Mouse (Mus musculus) forebrain, embryonic 10.5 days (tissue): ENCODE measurements around the gene Psmb8. TPM values are rescaled to one million over a fixed set of nuclear protein-coding genes. Genes with fewer than 3 reads are reported as not detected.
A peak's percentile ranks its signal among the peaks of the same experiment; 100 is the strongest.

ENCODE experiments used
- DNase-seq: peaks from one replicate; pipeline ENCODE4 v3.0.0-alpha.2; 2017; ENCODE audit warnings: low spot score; ENCODE audit errors: extremely low spot score
- H3K27ac ChIP-seq: fragments of 300-500 bp; sonication (generic); 2 replicates; pipeline ENCODE4 v1.5.1; 2016; ENCODE audit warnings: mild to moderate bottlenecking
- H3K27me3 ChIP-seq: fragments of 300-500 bp; sonication (generic); 2 replicates; pipeline ENCODE4 v1.6.1; 2016; ENCODE audit warnings: mild to moderate bottlenecking; ENCODE audit not compliant: poor library complexity, severe bottlenecking
- H3K36me3 ChIP-seq: fragments of 300-500 bp; sonication (generic); replicated peaks from 2 replicates; pipeline ENCODE4 v1.6.1; 2016; ENCODE audit warnings: mild to moderate bottlenecking, moderate library complexity
- H3K4me1 ChIP-seq: fragments of 300-500 bp; sonication (generic); 2 replicates; pipeline ENCODE4 v1.6.1; 2016
- H3K4me3 ChIP-seq: fragments of 300-500 bp; sonication (generic); 2 replicates; pipeline ENCODE4 v1.5.1; 2016; ENCODE audit warnings: mild to moderate bottlenecking, moderate library complexity
- H3K9me3 ChIP-seq: fragments of 300-500 bp; sonication (generic); 2 replicates; pipeline ENCODE4 v1.6.1; 2016; ENCODE audit warnings: mild to moderate bottlenecking, moderate library complexity
- WGBS: fragments of 180-500 bp; shearing (Covaris S2); methylation state at CpG from one replicate; pipeline ENCODE4 v1.1.7; 2016; 5-methylcytosine and 5-hydroxymethylcytosine counted together
- polyA plus RNA-seq: library from polyadenylated mRNA; unstranded; fragments of >200 nt; fragmentation: Nextera tagmentation; extraction: Ambion mirVana; gene quantifications from 2 replicates; pipeline ENCODE4 v1.2.1, GENCODE M21; 2016

Psmb8 gene
- polyA plus RNA-seq, 1 experiment from 2014 or later = 1.2 TPM

DNA sequence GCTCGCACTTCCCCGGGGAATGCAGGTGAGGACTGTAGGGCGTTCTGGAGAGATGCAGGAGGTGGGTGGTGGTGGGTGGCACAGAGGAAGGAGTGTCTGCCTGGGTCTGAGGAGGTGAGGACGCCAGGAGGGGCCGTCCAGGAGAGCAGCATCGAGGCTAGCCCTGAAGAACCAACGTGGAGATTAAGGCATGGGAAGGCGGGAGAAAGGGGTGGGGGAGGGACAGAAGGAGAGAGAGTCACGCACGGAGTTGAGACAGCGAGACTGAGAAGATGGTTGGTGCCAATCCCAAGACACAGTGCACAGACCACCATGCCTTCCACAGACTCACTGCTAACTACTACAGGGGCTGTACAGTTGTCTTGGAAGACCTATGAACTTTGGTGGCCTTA lies 996 bp downstream of the Psmb8 start:
- Histone ChIP-seq H3K9me3 (no peaks in the 10 kb centered on the region), H3K4me1 (peaks cover 22% of the 10 kb centered on the region), H3K27ac (no peak overlapping the region), H3K4me3 (peak overlapping the region; percentile 44), H3K27me3 (peaks cover 94% of the 10 kb centered on the region), H3K36me3 (no peaks in the 10 kb centered on the region)
- DNase-seq = no peak
- WGBS = 9% methylated on average over 11 of the region's 11 CpGs

DNA sequence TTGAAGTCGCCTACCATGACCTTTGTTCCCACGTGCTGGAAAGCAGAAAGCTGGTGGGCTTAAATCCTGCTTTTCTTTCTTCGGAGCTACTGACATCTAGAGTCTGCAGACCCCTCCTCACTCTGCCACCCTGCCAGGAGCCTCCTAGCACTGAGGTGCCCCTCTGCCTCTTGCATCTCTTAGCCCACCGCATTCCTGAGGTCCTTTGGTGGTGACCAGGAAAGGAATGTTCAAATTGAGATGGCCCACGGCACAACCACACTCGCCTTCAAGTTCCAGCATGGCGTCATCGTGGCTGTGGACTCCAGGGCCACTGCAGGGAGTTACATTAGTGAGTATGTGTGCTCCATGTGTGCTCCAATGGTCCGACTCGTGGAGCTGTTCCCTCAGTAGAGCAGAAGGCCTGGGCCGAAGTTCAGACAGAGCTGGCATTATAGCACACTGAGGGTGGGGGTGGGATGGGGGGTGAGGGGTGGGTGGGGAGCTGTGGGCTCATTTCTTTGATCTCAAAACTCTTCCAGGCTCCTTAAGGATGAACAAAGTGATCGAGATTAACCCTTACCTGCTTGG lies 1.6 kb downstream of the Psmb8 start:
- Histone ChIP-seq H3K4me1 (peaks cover 22% of the 10 kb centered on the region), H3K9me3 (no peaks in the 10 kb centered on the region), H3K36me3 (no peaks in the 10 kb centered on the region), H3K4me3 (no peak overlapping the region), H3K27ac (no peak overlapping the region), H3K27me3 (peaks cover 93% of the 10 kb centered on the region)
- no peak for DNase-seq
- WGBS = 64% methylated on average over 12 of the region's 12 CpGs

DNA sequence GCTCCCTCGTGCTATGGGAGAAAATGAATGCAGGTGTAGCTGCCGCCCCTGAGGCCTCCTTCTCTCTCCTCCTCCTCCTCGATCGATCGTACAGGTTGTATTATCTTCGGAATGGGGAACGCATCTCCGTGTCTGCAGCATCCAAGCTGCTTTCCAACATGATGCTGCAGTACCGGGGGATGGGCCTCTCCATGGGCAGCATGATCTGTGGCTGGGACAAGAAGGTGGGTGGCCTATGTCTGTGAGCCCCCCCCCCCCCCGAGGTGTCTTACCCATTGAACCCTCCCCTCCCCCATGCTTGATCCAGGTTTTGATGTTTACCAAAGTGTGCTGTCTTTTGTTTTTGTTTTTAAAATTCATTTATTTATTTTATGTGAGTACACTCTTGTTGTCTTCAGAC lies 2.5 kb downstream of the Psmb8 start:
- DNase-seq = no peak
- Histone ChIP-seq H3K27me3 (peaks cover 92% of the 10 kb centered on the region), H3K4me3 (no peak overlapping the region), H3K36me3 (no peaks in the 10 kb centered on the region), H3K4me1 (peaks cover 30% of the 10 kb centered on the region), H3K27ac (no peak overlapping the region), H3K9me3 (no peaks in the 10 kb centered on the region)
- 85% methylated on average over 10 of the region's 10 CpGs for WGBS

DNA sequence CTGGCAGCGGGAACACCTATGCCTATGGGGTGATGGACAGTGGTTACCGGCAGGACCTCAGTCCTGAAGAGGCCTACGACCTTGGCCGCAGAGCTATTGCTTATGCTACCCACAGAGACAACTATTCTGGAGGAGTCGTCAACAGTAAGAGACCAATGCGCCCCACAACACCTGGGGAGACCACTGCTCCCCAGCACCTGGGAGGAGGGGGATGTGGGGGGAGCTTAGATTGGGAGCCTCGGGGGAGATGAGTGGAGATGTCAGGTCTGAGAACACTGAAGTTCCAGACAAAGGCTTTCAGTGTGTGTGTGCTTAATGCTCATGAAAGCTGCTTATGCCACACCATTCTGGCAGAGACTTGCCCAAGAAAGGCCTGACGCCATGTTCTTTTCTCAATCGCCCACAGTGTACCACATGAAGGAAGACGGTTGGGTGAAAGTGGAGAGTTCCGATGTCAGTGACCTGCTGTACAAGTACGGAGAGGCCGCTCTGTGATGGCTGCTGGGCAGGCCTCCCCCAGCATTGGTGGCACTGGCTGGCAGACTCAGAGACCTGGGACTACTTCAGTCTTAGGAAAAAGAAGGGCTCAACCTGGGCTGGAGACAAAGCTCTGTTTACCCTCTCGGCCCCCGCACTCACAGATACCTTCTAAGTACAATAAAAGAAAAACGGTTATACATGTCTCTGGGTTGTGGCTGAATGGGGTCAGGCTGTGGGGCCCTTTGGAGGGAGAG lies 3.4 kb downstream of the Psmb8 start:
- 88% methylated on average over 16 of the region's 16 CpGs for WGBS
- no peak for DNase-seq
- Histone ChIP-seq H3K4me1 (peaks cover 36% of the 10 kb centered on the region), H3K36me3 (no peaks in the 10 kb centered on the region), H3K4me3 (no peak overlapping the region), H3K27ac (no peak overlapping the region), H3K27me3 (peaks cover 92% of the 10 kb centered on the region), H3K9me3 (no peaks in the 10 kb centered on the region)

DNA sequence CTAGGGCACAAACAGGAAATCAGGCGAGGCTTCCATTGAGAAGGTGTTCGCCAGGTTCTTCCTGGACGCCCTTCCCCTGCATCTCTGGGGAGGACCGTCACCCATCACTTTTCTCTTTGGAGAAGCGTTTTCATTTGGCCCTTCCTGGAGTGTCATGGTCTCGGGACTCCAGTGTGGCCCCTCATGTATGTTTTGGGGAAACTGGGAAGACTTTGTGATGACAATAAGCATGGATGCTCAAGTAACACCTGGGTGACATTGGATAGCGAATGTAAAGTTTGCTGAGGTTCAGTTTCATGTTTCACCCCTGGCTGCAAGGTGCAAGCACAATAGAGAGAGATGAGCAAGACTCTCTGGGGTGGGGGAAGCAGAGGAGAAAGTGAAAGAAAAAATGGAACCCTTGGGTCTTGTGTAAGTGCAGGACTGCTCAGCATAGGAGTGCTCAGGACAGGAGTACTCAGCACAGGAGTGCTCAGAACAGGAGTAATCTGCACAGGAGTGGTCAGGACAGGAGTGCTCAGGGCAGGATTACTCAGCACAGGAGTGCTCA lies 4.1 kb downstream of the Psmb8 start:
- H3K27ac ChIP-seq = no peak overlapping the region
- peaks cover 92% of the 10 kb centered on the region for H3K27me3 ChIP-seq
- H3K36me3 ChIP-seq = no peaks in the 10 kb centered on the region
- no peak overlapping the region for H3K4me3 ChIP-seq
- 67% methylated on average over 7 of the region's 7 CpGs for WGBS
- no peak for DNase-seq
- peaks cover 33% of the 10 kb centered on the region for H3K4me1 ChIP-seq
- H3K9me3 ChIP-seq = no peaks in the 10 kb centered on the region

DNA sequence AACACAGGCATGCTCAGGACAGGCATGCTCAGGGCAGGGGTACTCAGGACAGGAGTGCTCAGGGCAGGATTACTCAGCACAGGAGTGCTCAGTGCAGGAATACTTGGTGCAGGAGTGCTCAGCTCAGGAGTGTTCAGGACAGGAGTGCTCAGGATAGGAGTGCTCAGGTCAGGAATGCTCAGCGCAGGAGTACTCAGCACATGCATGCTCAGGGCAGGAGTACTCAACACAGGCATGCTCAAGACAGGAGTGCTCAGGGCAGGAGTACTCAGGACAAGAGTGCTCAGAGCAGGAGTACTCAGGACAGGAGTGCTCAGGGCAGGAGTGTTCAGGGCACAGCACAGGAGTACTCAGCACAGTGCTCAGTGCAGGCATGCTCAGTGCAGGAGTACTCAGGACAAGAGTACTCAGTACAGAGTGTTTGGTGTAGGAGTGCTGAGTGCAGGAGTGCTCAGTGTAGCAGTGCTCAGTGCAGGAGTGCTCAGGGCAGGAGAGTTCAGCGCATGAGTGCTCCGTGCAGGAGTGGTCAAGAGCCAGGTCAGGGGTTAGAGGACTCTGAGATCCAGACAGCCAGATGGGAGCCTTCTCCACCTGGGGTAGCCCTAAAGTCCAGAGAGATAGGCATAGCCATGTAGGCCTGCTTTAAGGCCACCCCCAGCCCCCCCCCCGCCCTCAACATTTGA lies 5.4 kb downstream of the Psmb8 start:
- Histone ChIP-seq H3K27ac (no peak overlapping the region), H3K9me3 (no peaks in the 10 kb centered on the region), H3K36me3 (no peaks in the 10 kb centered on the region), H3K4me3 (no peak overlapping the region), H3K4me1 (peaks cover 20% of the 10 kb centered on the region), H3K27me3 (peaks cover 89% of the 10 kb centered on the region)
- WGBS = 84% methylated on average over 4 of the region's 4 CpGs
- no peak for DNase-seq

DNA sequence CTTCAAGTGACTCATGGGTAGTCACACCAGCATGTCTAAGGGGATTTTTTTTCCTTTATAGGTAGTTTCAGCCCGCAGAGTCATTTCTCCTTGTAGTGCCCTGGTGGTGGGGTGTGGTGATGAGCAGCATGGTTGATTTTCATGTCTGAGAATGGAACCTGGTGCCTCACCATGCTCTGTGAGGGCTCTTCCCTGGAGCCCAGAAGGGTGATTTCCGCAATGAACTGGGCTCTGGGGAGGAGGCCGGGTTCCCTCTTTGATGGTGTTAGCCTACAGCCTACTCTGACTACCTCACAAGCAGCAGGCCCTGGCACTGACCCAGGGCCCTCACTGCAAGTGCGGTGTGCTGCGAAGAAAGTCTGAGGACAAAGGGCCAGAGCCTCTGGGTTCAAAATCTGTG lies 5.9 kb downstream of the Psmb8 start, which contains the start of gene Tap2:
Tap2 (plus strand) TSS at position 84 of the 400 bp plus-strand sequence.
- no peaks in the 10 kb centered on the region for H3K9me3 ChIP-seq
- 64% methylated on average over 5 of the region's 5 CpGs for WGBS
- H3K36me3 ChIP-seq = no peaks in the 10 kb centered on the region
- H3K4me1 ChIP-seq = peaks cover 14% of the 10 kb centered on the region
- peaks cover 89% of the 10 kb centered on the region for H3K27me3 ChIP-seq
- peak within 1 kb of the TSS; percentile 70 for H3K4me3 ChIP-seq
- H3K27ac ChIP-seq = peak within 1 kb of the TSS; percentile 56; the same call in 1 of the 2 replicates
- DNase-seq = no peak

DNA sequence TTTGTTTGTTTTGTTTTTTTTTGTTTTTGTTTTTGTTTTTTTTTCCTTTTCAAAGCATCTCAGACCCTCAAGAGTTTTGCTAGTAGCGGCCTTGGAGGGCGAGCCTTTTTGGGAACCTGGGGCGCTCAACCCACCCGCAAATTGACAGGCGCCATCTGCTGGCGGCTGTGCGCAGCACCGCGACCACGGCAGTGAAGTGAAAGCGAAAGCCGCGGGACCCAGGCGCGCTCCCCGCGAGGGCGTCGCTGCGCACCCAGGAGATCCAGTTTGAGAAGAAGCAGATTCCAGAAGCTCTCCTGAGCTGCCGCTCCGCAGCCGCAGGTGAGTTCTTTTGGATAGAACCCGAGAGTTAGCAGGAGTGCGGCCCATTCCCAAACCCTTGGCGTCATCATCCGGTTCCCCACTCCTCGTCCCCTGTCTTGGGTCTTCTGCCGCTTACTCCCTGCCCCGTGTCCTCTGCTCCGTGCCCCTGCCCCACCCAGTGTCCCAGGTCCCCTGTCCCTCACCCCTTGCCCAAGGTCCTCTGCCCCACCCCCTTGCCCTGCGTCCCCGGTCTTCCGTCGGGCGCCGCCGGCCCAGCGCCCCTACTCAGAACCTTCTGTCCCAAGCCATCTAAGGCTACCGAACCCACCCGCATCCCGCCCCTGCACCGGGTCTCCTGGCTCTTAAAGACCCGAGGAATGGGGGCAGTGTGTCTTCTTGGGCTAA lies 6.9 kb downstream of the Psmb8 start:
- WGBS = 1% methylated on average over 44 of the region's 44 CpGs
- Histone ChIP-seq H3K4me3 (peak overlapping the region; percentile 70), H3K27ac (peak overlapping the region; percentile 56; the same call in 1 of the 2 replicates), H3K27me3 (peaks cover 87% of the 10 kb centered on the region), H3K9me3 (no peaks in the 10 kb centered on the region), H3K4me1 (peaks cover 13% of the 10 kb centered on the region), H3K36me3 (no peaks in the 10 kb centered on the region)
- DNase-seq = peak; percentile 77

DNA sequence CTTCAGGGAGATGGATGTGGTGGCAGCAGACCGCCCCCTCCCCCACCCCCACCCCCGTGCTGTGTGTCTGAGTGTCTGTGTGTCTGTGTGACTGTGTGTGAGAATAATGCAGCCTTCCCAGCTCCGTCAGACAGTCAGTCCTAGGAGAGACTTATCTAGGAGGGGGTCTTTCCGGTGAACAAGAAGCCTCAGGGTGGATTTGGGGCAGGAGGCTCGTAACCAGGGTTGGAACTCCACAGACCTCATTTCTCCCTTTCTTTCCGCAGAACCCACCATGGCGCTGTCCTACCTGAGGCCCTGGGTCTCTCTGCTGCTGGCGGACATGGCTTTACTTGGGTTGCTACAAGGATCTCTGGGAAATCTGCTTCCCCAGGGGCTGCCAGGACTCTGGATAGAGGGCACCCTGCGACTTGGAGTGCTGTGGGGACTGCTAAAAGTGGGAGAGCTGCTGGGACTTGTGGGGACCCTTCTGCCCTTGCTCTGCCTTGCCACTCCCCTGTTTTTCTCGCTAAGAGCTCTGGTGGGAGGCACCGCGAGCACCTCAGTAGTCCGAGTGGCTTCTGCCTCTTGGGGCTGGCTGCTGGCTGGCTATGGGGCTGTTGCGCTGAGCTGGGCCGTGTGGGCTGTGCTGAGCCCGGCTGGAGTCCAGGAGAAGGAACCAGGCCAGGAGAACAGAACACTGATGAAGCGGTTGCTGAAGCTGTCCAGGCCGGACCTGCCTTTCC lies 7.7 kb downstream of the Psmb8 start:
- H3K4me1 ChIP-seq = peaks cover 13% of the 10 kb centered on the region
- H3K36me3 ChIP-seq = no peaks in the 10 kb centered on the region
- H3K9me3 ChIP-seq = peaks cover 4% of the 10 kb centered on the region; the same call in 1 of the 2 replicates
- DNase-seq = no peak
- 11% methylated on average over 18 of the region's 18 CpGs for WGBS
- peaks cover 81% of the 10 kb centered on the region for H3K27me3 ChIP-seq
- H3K27ac ChIP-seq = 0 out of 2 replicates have a peak overlapping the region, but pooled peaks have one; percentile 56
- peak overlapping the region; percentile 70 for H3K4me3 ChIP-seq

DNA sequence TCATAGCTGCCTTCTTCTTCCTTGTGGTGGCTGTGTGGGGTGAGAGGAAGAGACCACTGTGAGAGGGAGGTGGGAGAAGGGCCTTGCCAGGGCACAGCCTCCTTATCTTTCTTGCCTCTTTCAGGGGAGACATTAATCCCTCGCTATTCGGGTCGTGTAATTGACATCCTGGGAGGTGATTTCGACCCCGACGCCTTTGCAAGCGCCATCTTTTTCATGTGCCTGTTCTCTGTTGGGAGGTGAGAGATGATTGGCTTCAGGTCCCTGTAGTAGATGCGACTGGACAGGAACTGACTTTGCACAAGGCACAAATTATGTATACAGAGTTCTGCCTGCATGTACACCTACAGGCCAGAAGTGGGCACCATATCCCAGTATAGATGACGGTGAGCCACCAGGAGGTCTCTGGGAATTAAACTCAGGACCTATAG lies 8.2 kb downstream of the Psmb8 start:
- H3K27me3 ChIP-seq = peaks cover 81% of the 10 kb centered on the region
- no peak for DNase-seq
- H3K27ac ChIP-seq = no peak overlapping the region
- peaks cover 13% of the 10 kb centered on the region for H3K4me1 ChIP-seq
- peaks cover 4% of the 10 kb centered on the region; the same call in 1 of the 2 replicates for H3K9me3 ChIP-seq
- 18% methylated on average over 9 of the region's 9 CpGs for WGBS
- no peaks in the 10 kb centered on the region for H3K36me3 ChIP-seq
- H3K4me3 ChIP-seq = peak overlapping the region; percentile 70

DNA sequence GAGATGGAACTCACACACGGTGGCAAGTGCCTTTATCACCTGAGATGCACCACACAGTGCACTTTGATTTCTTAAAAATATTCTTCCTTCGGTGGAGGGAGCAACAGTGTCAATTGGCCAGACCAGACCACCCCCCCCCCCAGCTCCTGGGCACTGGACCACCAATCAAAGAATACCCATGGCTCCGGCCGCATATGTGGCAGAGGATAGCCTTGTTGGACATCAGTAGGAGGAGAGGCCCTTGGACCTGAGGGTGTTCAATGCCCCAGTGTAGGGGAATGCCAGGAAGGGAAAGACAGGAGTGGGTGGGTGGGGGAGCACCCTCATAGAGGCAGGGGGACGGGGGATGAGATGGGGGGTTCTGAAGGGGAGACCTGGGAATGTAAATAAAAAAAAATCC lies 9.2 kb downstream of the Psmb8 start:
- Histone ChIP-seq H3K9me3 (peaks cover 4% of the 10 kb centered on the region; the same call in 1 of the 2 replicates), H3K4me1 (peaks cover 16% of the 10 kb centered on the region), H3K27ac (no peak overlapping the region), H3K4me3 (no peak overlapping the region), H3K36me3 (no peaks in the 10 kb centered on the region), H3K27me3 (peaks cover 81% of the 10 kb centered on the region)
- 91% methylated on average over 5 of the region's 5 CpGs for WGBS
- DNase-seq = no peak

DNA sequence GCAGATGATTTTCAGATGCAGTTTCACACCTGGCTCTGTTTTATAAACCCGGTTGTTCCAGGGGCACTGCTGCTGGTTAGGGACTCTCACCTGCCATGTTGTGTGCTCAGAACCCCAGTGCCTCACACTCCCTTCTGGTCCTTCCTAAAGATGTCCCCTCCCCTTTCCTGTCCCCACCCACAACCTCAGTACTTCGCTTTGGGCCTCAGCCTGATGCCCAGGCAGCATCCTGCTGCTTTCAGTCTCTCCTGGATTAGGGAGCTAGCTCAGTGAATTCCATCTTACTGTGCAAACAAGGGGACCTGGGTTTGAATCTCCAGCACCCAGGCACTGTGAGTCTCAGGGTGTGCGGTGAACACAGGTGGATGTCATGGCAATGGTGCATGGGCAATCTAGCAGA lies 9.9 kb downstream of the Psmb8 start:
- H3K27ac ChIP-seq = no peak overlapping the region
- H3K4me1 ChIP-seq = peaks cover 20% of the 10 kb centered on the region
- no peak for DNase-seq
- no peak overlapping the region for H3K4me3 ChIP-seq
- H3K9me3 ChIP-seq = peaks cover 4% of the 10 kb centered on the region; the same call in 1 of the 2 replicates
- no peaks in the 10 kb centered on the region for H3K36me3 ChIP-seq
- H3K27me3 ChIP-seq = peaks cover 86% of the 10 kb centered on the region
- 66% methylated on average over 3 of the region's 3 CpGs for WGBS
